Mouse (Mus musculus): ENCODE results near the gene D11Wsu47e. TPM values are rescaled to one million over a fixed set of nuclear protein-coding genes. Genes with fewer than 3 reads are reported as not detected.

D11Wsu47e gene
- polyA plus RNA-seq, 1 experiment = 7.4 TPM

DNA sequence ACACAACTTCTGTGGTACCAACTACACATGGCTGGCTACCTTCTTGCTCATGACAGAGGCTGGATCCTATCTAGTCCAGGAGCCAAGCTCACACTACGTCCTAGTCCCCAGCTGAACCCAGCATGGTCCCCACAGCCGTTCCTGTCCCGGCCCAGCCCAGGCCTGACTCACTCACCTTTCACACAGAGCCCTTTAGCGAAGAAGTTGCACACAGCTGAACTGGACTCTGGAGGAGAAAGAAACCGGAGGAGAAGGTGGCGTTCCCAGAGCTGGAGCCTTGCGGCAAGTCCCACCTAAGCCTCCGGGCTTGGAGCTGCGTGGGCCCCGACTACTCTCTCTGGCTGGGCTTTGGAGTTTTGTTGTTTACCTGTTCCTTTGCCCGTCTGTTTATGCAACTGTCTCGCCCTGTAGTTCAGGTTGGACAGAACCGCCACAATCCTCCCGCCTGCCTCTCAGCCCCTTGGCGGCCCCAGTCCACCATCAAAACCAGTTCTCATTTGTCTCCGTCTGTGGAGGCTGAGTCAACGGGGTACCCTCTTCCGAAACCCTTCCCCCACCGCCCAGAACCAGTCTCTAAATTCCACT is 24.5 kb downstream of the D11Wsu47e start:
- Histone ChIP-seq H3K4me3 (ENCODE audit: extremely low read depth, insufficient read depth, insufficient read length) (no peak overlapping the region), H3K4me1 (ENCODE audit: control insufficient read depth, insufficient read depth, insufficient read length) (no peaks in the 10 kb centered on the region), H3K27me3 (ENCODE audit: control insufficient read depth, insufficient read depth, low read length) (no peaks in the 10 kb centered on the region), H3K27ac (ENCODE audit: insufficient read depth, low read length) (no peak overlapping the region), H3K36me3 (ENCODE audit: control insufficient read depth, insufficient read depth, low read length) (no peaks in the 10 kb centered on the region)
- 90% methylated on average over 19 of the region's 19 CpGs for WGBS
- DNase-seq (ENCODE audit: low read depth in 1 of 2, low spot score in 2 of 2) = no peak
- TF ChIP-seq CTCF (IDR thresholded peaks at IDR 0.05; ENCODE audit: extremely low read depth, insufficient read depth, insufficient read length, insufficient replicate concordance) (no peak), POLR2A (IDR thresholded peaks at IDR 0.05; ENCODE audit: low read depth, low read length) (no peak)

DNA sequence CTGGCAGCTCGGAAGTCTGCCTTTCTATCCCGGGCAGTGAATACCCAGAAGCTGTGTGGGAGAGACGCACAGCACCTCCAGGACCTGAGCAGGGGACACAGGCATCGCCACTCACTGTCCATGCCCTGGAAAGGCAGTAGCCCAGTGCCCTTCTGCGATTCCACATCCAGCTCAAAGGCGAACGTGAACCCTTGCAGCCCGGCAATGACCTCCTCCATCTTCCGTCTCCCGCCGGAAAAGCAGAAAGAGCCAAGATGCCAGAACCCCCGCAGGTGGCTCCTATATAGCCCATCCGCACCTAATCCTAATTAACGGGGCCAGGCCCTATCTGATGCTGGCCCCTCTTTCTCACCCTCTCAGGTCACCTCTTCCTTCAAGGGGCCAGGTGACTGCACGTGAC is 25.1 kb downstream of the D11Wsu47e start:
- 88% methylated on average over 15 of the region's 15 CpGs for WGBS
- no peak for DNase-seq (ENCODE audit: low read depth in 1 of 2, low spot score in 2 of 2)

DNA sequence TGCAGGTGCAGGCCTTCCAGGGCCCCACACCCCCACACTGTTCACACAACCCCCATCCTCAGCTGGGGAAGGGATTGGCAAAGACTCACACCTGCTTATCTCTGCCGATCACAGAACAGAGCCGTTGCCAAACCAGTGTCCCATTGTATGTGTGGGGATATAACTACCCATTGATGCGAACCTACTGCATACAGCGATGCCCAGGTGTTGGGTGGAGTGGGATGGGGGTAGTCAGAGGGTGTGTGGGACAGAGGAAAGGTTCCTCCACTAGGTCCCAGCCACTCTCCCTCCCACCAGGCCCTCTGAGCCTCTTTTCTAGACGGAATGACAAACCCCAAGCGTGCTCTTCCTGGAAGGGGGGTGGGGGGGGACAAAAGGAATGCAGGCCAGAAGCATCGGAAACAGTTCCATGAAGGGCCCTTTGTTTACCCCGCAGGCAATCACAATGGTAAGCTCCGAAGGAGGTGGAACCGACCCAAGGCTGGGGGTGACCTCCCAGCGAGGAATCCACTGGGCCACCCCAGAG is 25.6 kb downstream of the D11Wsu47e start, which contains the start of gene Cpsf4l:
Gene Cpsf4l, minus strand, starts transcription at position 287 of the 526 bp plus-strand sequence.
- TF ChIP-seq CTCF (IDR thresholded peaks at IDR 0.05; ENCODE audit: extremely low read depth, insufficient read depth, insufficient read length, insufficient replicate concordance) (no peak), POLR2A (IDR thresholded peaks at IDR 0.05; ENCODE audit: low read depth, low read length) (no peak)
- no peak within 1 kb of the TSS for H3K4me3 ChIP-seq (ENCODE audit: extremely low read depth, insufficient read depth, insufficient read length)
- no peak for DNase-seq (ENCODE audit: low read depth in 1 of 2, low spot score in 2 of 2)
- H3K27me3 ChIP-seq (ENCODE audit: control insufficient read depth, insufficient read depth, low read length) = no peaks in the 10 kb centered on the region
- H3K27ac ChIP-seq (ENCODE audit: insufficient read depth, low read length) = peak within 1 kb of the TSS; percentile 25; the same call in 1 of the 2 replicates
- WGBS = 62% methylated on average over 11 of the region's 11 CpGs
- H3K4me1 ChIP-seq (ENCODE audit: control insufficient read depth, insufficient read depth, insufficient read length) = no peaks in the 10 kb centered on the region
- H3K36me3 ChIP-seq (ENCODE audit: control insufficient read depth, insufficient read depth, low read length) = no peaks in the 10 kb centered on the region

More for the DNA sequence above, 25.1 kb downstream of the D11Wsu47e start:
- Histone ChIP-seq H3K4me3 (ENCODE audit: extremely low read depth, insufficient read depth, insufficient read length) (no peak overlapping the region), H3K4me1 (ENCODE audit: control insufficient read depth, insufficient read depth, insufficient read length) (no peaks in the 10 kb centered on the region), H3K27me3 (ENCODE audit: control insufficient read depth, insufficient read depth, low read length) (no peaks in the 10 kb centered on the region), H3K36me3 (ENCODE audit: control insufficient read depth, insufficient read depth, low read length) (no peaks in the 10 kb centered on the region), H3K27ac (ENCODE audit: insufficient read depth, low read length) (no peak overlapping the region)
- TF ChIP-seq POLR2A (IDR thresholded peaks at IDR 0.05; ENCODE audit: low read depth, low read length) (no peak), CTCF (IDR thresholded peaks at IDR 0.05; ENCODE audit: extremely low read depth, insufficient read depth, insufficient read length, insufficient replicate concordance) (no peak)

- Histone ChIP-seq H3K36me3 (ENCODE audit: control insufficient read depth, insufficient read depth, low read length) (no peaks in the 10 kb centered on the region), H3K4me3 (ENCODE audit: extremely low read depth, insufficient read depth, insufficient read length) (no peak overlapping the region), H3K27me3 (ENCODE audit: control insufficient read depth, insufficient read depth, low read length) (no peaks in the 10 kb centered on the region), H3K27ac (ENCODE audit: insufficient read depth, low read length) (peak overlapping the region; percentile 25; the same call in 1 of the 2 replicates), H3K4me1 (ENCODE audit: control insufficient read depth, insufficient read depth, insufficient read length) (no peaks in the 10 kb centered on the region)
- DNase-seq (ENCODE audit: low read depth in 1 of 2, low spot score in 2 of 2) = no peak
- 23% methylated on average over 10 of the region's 10 CpGs for WGBS
- TF ChIP-seq CTCF (IDR thresholded peaks at IDR 0.05; ENCODE audit: extremely low read depth, insufficient read depth, insufficient read length, insufficient replicate concordance) (no peak), POLR2A (IDR thresholded peaks at IDR 0.05; ENCODE audit: low read depth, low read length) (no peak)
These were observed 26.1 kb downstream of the D11Wsu47e start for GRCm38 (mm10) chr11:113710257-113710777.

DNA sequence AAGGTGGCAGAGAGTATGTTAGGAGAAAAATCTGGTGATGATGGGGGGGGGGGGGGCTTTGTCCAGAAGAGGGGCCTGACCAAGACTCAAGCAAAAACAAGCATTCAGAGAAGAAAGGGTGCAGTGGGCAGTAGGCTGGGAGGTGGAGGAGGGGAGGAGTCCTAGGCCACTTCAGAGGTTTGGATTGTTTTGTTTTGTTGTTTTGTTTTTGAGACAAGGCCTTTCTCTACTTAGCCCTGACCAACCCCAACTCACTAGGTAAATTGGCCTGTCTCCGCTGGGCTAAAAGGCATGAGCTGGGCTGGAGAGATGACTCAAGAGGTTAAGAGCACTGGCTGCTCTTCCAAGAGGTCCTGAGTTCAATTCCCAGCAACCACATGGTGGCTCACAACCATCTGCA is 26.8 kb downstream of the D11Wsu47e start:
- H3K4me3 ChIP-seq (ENCODE audit: extremely low read depth, insufficient read depth, insufficient read length) = no peak overlapping the region
- no peaks in the 10 kb centered on the region for H3K4me1 ChIP-seq (ENCODE audit: control insufficient read depth, insufficient read depth, insufficient read length)
- no peak overlapping the region for H3K27ac ChIP-seq (ENCODE audit: insufficient read depth, low read length)
- TF ChIP-seq POLR2A (IDR thresholded peaks at IDR 0.05; ENCODE audit: low read depth, low read length) = no peak
- TF ChIP-seq CTCF (IDR thresholded peaks at IDR 0.05; ENCODE audit: extremely low read depth, insufficient read depth, insufficient read length, insufficient replicate concordance) = no peak
- no peaks in the 10 kb centered on the region for H3K36me3 ChIP-seq (ENCODE audit: control insufficient read depth, insufficient read depth, low read length)
- no peak for DNase-seq (ENCODE audit: low read depth in 1 of 2, low spot score in 2 of 2)
- H3K27me3 ChIP-seq (ENCODE audit: control insufficient read depth, insufficient read depth, low read length) = no peaks in the 10 kb centered on the region
- 91% methylated on average over 1 of the region's 1 CpGs for WGBS

- Histone ChIP-seq H3K4me1 (ENCODE audit: control insufficient read depth, insufficient read depth, insufficient read length) (no peaks in the 10 kb centered on the region), H3K27ac (ENCODE audit: insufficient read depth, low read length) (no peak overlapping the region), H3K36me3 (ENCODE audit: control insufficient read depth, insufficient read depth, low read length) (no peaks in the 10 kb centered on the region), H3K4me3 (ENCODE audit: extremely low read depth, insufficient read depth, insufficient read length) (no peak overlapping the region), H3K27me3 (ENCODE audit: control insufficient read depth, insufficient read depth, low read length) (no peaks in the 10 kb centered on the region)
- TF ChIP-seq CTCF (IDR thresholded peaks at IDR 0.05; ENCODE audit: extremely low read depth, insufficient read depth, insufficient read length, insufficient replicate concordance) (no peak), POLR2A (IDR thresholded peaks at IDR 0.05; ENCODE audit: low read depth, low read length) (no peak)
- 75% methylated on average over 7 of the region's 7 CpGs for WGBS
- DNase-seq (ENCODE audit: low read depth in 1 of 2, low spot score in 2 of 2) = no peak
These were observed 31.0 kb downstream of the D11Wsu47e start for GRCm38 (mm10) chr11:113715078-113715674.
